ENCODE assay signal across 7 mouse cellular contexts in the genomic region with DNA sequence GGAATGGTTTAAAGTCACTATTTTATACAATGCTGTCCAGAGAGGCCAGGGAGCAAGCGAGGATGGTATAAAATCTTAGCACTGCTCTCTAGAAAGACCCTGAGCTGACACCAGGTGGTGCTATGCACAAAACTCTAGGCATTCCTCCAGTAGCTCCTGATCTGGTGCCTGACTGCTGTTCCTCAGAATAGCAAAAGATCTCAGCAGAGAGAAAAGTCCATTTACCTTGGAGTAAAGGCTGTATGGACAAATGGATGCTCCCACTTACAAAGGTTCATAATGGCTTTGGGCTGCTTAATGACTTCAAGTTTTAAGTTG.
DNase-seq lines count a peak whose midpoint lies in the region; ATAC-seq and TF ChIP-seq lines count a peak whose summit lies in the region.

No protein-coding gene starts in this region.

- H3K36me3 ChIP-seq in E14TG2a.4 (ENCODE audit: insufficient read depth, low read length) = no peaks in the 10 kb centered on the region
- H3K36me3 ChIP-seq in lung, embryonic 14.5 days (ENCODE audit: insufficient read depth) = no peaks in the 10 kb centered on the region

- WGBS in lung, embryonic 14.5 days = 68% methylated on average over 1 of the region's 1 CpGs

- peak; percentile 23; the same call in 1 of the 2 replicates for TF ChIP-seq CTCF in E14TG2a.4 (conservative IDR thresholded peaks at IDR 0.05; ENCODE audit: low read length)
- TF ChIP-seq CTCF in lung, embryonic 14.5 days (IDR thresholded peaks at IDR 0.05; ENCODE audit: low read depth) = peak; percentile 66

- no peak overlapping the region for H3K27ac ChIP-seq in lung, embryonic 14.5 days (ENCODE audit: low read depth)

- H3K9me3 ChIP-seq in E14TG2a.4 (ENCODE audit: low read length) = no peaks in the 10 kb centered on the region
- H3K9me3 ChIP-seq in lung, embryonic 14.5 days (ENCODE audit: low read depth, low read length) = no peaks in the 10 kb centered on the region

- ATAC-seq in hematopoietic stem cell, adult 5-6 weeks (replicated peaks in 1 of 2; ENCODE audit: insufficient read depth in 1 of 2, low FRiP score in 2 of 2, low TSS enrichment in 1 of 2, low read depth in 1 of 2, poor library complexity in 2 of 2, severe bottlenecking in 2 of 2) = peak; percentile 78 to 86; a peak in 3 of 4 replicates
- peak; percentile 85; the same call in 1 of the 2 replicates for ATAC-seq in lung, embryonic 14.5 days (ENCODE audit: insufficient read depth)

- no peaks in the 10 kb centered on the region for H3K27me3 ChIP-seq in E14TG2a.4 (ENCODE audit: insufficient read depth, low read length)
- H3K27me3 ChIP-seq in lung, embryonic 14.5 days (ENCODE audit: insufficient read depth, low read length) = no peaks in the 10 kb centered on the region

- H3K4me3 ChIP-seq in E14TG2a.4 (replicated peaks; ENCODE audit: low read length) = no peak overlapping the region
- no peak overlapping the region for H3K4me3 ChIP-seq in lung, embryonic 14.5 days (ENCODE audit: low read depth, low read length)

- H3K4me2 ChIP-seq in lung, embryonic 14.5 days = no peak overlapping the region

- H3K4me1 ChIP-seq in E14TG2a.4 (replicated peaks; ENCODE audit: low read depth, low read length) = no peaks in the 10 kb centered on the region
- H3K4me1 ChIP-seq in lung, embryonic 14.5 days (ENCODE audit: insufficient read depth) = no peaks in the 10 kb centered on the region

- H3K9ac ChIP-seq in lung, embryonic 14.5 days = no peak overlapping the region

- peak; percentile 68 for DNase-seq in NIH3T3 (ENCODE audit: low read depth)
- DNase-seq in embryo, embryonic 11.5 days (ENCODE audit: low read depth, low spot score) = peak; percentile 38
- DNase-seq in layer of hippocampus, adult 11-12 months (ENCODE audit: low spot score) = peak; percentile 66
- DNase-seq in lung, embryonic 14.5 days = peak; percentile 83
- DNase-seq in retina, postnatal 7 days (ENCODE audit: low read depth, low spot score) = peak; percentile 5

Comparison
In these comparisons a context has a peak if more than half of its experiments do, and no peak if none do; other contexts are left out.
1. DNase-seq: peak in every context shown above with its lines; median percentile 83 in lung, embryonic 14.5 days; 68 in NIH3T3; 66 in layer of hippocampus, adult 11-12 months; 38 in embryo, embryonic 11.5 days; 5 in retina, postnatal 7 days.